Mouse (Mus musculus) Patski (cell line): Measurements from ENCODE around the gene Ltb4r1. TPM values are rescaled to one million over a fixed set of nuclear protein-coding genes. Genes with fewer than 3 reads are reported as not detected.

ENCODE experiments used
- ATAC-seq: fragments of 100-300 bp; one replicate; pipeline ENCODE4 v1.8.0; 2021
- CTCF ChIA-PET: fragments of 350-600 bp; sonication (Branson Sonifier 250); formaldehyde crosslinking; loops from one replicate; lab custom pipeline; 2022; ENCODE audit warnings: inconsistent platforms; lab: Charles Lee
- POLR2A ChIA-PET: fragments of 350-600 bp; sonication (Branson Sonifier 250); formaldehyde crosslinking; loops from one replicate; lab custom pipeline; 2022; ENCODE audit warnings: antibody characterized with exemption, inconsistent platforms; lab: Charles Lee
- DNase-seq: peaks from one replicate; pipeline ENCODE4 v3.0.0-alpha.2; 2011; ENCODE audit warnings: low read depth, low spot score
- H3K27me3 ChIP-seq: fragments of 371-371 bp; one replicate; pipeline ENCODE4 v1.5.1; 2021
- CTCF ChIP-seq: fragments of 100-300 bp; IDR thresholded peaks from one replicate; pipeline ENCODE4 v1.5.1; 2021
- in situ Hi-C: fragments of 300-500 bp; cut with MboI; formaldehyde crosslinking; loops from 3 replicates; pipeline ENCODE4 v1.11.1; 2018; ENCODE audit warnings: low pct_unique_long_range_greater_than_20kb, mixed read lengths
- polyA plus RNA-seq: library from polyadenylated mRNA; unstranded; gene quantifications from one replicate; pipeline ENCODE4 v1.2.3, GENCODE M21; 2021

The Ltb4r1 gene
- polyA plus RNA-seq, 1 experiment from 2014 or later, result not detected

DNA sequence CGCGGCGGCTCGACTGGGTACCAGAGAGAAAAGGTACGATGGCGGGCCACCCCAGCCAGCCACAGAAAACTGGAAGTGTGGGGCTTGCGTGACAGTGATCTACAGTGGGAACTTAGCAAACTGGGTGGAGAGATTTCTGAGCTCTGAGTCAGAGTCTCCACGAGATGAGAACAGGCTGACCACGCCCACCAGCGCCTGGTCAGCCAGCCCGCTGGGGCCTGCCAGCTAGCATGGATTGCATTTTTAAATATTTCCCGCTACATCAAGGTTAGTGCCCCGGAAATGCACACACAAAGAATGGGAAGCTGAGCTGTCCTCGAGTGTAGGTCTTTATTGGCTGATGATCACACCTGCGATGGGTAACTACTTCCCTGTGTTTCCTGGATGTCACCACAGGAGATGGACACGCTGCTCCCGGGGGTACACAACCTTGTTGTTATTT, 49.6 kb downstream of the Ltb4r1 start:
- H3K27me3 ChIP-seq, result peaks cover 8% of the 10 kb centered on the region
- DNase-seq (no peak), ATAC-seq (no peak)
- TF ChIP-seq CTCF, result no peak
- in situ Hi-C loops, result no loop called here
- ChIA-PET CTCF (interaction anchor here (1.3 kb wide), 2 partner anchors 34 to 36 kb away, joined by 3 read pairs; no protein-coding TSS in a partner anchor), POLR2A (no interaction called here)

Other genes with a start within 250 kb of the Ltb4r1 start
- not detected for gene Nrl, start 241.0 kb upstream of the Ltb4r1 start, polyA plus RNA-seq
- 109 TPM for gene Pck2, start 225.7 kb upstream of the Ltb4r1 start, polyA plus RNA-seq
- 71.7 TPM for gene Dcaf11, start 206.0 kb upstream of the Ltb4r1 start, polyA plus RNA-seq
- 4.7 TPM for gene A730061H03Rik, start 205.6 kb upstream of the Ltb4r1 start, polyA plus RNA-seq
- gene Fitm1, start 190.3 kb upstream of the Ltb4r1 start, polyA plus RNA-seq, result not detected
- gene Psme1, start 187.8 kb upstream of the Ltb4r1 start, polyA plus RNA-seq, result 243 TPM
- gene Emc9, start 180.7 kb upstream of the Ltb4r1 start, polyA plus RNA-seq, result 7.3 TPM
- gene Psme2, start 174.8 kb upstream of the Ltb4r1 start, polyA plus RNA-seq, result 177 TPM
- 28.0 TPM for gene Rnf31, start 174.3 kb upstream of the Ltb4r1 start, polyA plus RNA-seq
- gene Irf9, start 162.4 kb upstream of the Ltb4r1 start, polyA plus RNA-seq, result 24.2 TPM
- not detected for gene Rec8, start 147.9 kb upstream of the Ltb4r1 start, polyA plus RNA-seq
- gene Ipo4, start 130.0 kb upstream of the Ltb4r1 start, polyA plus RNA-seq, result 116 TPM
- gene Gm49378, start 128.1 kb upstream of the Ltb4r1 start, polyA plus RNA-seq, result 1.5 TPM
- gene Tm9sf1, start 122.2 kb upstream of the Ltb4r1 start, polyA plus RNA-seq, result 109 TPM
- gene Tssk4, start 115.8 kb upstream of the Ltb4r1 start, polyA plus RNA-seq, result 0.42 TPM
- 29.7 TPM for gene Mdp1, start 105.5 kb upstream of the Ltb4r1 start, polyA plus RNA-seq
- gene Gmpr2, start 94.0 kb upstream of the Ltb4r1 start, polyA plus RNA-seq, result 35.9 TPM
- 325 TPM for gene Nedd8, start 93.8 kb upstream of the Ltb4r1 start, polyA plus RNA-seq
- 19.5 TPM for gene Tinf2, start 84.1 kb upstream of the Ltb4r1 start, polyA plus RNA-seq
- 0.12 TPM for gene Tgm1, start 52.0 kb upstream of the Ltb4r1 start, polyA plus RNA-seq
- 32.8 TPM for gene Rabggta, start 43.7 kb upstream of the Ltb4r1 start, polyA plus RNA-seq
- 87.3 TPM for gene Dhrs1, start 20.3 kb upstream of the Ltb4r1 start, polyA plus RNA-seq
- gene Nop9, start 20.3 kb upstream of the Ltb4r1 start, polyA plus RNA-seq, result 25.5 TPM
- 1.9 TPM for gene Cideb, start 7.5 kb upstream of the Ltb4r1 start, polyA plus RNA-seq
- gene Ltb4r2, start 4.5 kb upstream of the Ltb4r1 start, polyA plus RNA-seq, result not detected
- not detected for gene Adcy4, start 18.1 kb downstream of the Ltb4r1 start, polyA plus RNA-seq
- 0.12 TPM for gene Ripk3, start 22.9 kb downstream of the Ltb4r1 start, polyA plus RNA-seq
- gene Nfatc4, start 57.2 kb downstream of the Ltb4r1 start, polyA plus RNA-seq, result 3.9 TPM
- gene Nynrin, start 88.0 kb downstream of the Ltb4r1 start, polyA plus RNA-seq, result not detected
- gene Cbln3, start 118.4 kb downstream of the Ltb4r1 start, polyA plus RNA-seq, result 0.12 TPM
- gene Khnyn, start 119.0 kb downstream of the Ltb4r1 start, polyA plus RNA-seq, result 16.2 TPM
- 42.4 TPM for gene Sdr39u1, start 134.3 kb downstream of the Ltb4r1 start, polyA plus RNA-seq
- gene Cma1, start 178.7 kb downstream of the Ltb4r1 start, polyA plus RNA-seq, result not detected
- gene Cma2, start 185.0 kb downstream of the Ltb4r1 start, polyA plus RNA-seq, result not detected